Mouse (Mus musculus) MEL (cell line): ENCODE results near the gene Rnf111. TPM values are rescaled to one million over a fixed set of nuclear protein-coding genes. Genes with fewer than 3 reads are reported as not detected.

Experiments used
- DNase-seq: peaks from one replicate; pipeline ENCODE4 v3.0.0; 2011; ENCODE audit warnings: low read depth, low spot score
- H3K27ac ChIP-seq: 2 replicates; pipeline ENCODE4 v1.5.1; 2012; ENCODE audit warnings: low read depth, mild to moderate bottlenecking, control low read depth, low read length, moderate library complexity; ENCODE audit not compliant: control insufficient read depth
- H3K27me3 ChIP-seq, 2 experiments: fragments of 150-350 bp in 1 of 2; sonication (generic) in 1 of 2; 2 replicates each; pipeline ENCODE4 v1.6.1; 2012; ENCODE audit warnings: low read length in 2 of 2, mild to moderate bottlenecking in 2 of 2, improper control_type of control experiment in 1 of 2, moderate library complexity in 1 of 2; ENCODE audit not compliant: insufficient read depth in 2 of 2, control insufficient read depth in 1 of 2
- H3K36me3 ChIP-seq, 2 experiments: 2 replicates each; pipeline ENCODE4 v1.6.1; 2012 to 2014; ENCODE audit warnings: low read length in 2 of 2, improper control_type of control experiment in 1 of 2, inconsistent platforms in 1 of 2, mild to moderate bottlenecking in 1 of 2; ENCODE audit not compliant: insufficient read depth in 2 of 2, control insufficient read depth in 1 of 2
- H3K4me1 ChIP-seq, 2 experiments: fragments of 150-350 bp in 1 of 2; sonication (generic) in 1 of 2; 2 replicates each; pipeline ENCODE4 v1.6.1; 2012; ENCODE audit warnings: low read length in 2 of 2, improper control_type of control experiment in 1 of 2, mild to moderate bottlenecking in 1 of 2; ENCODE audit not compliant: insufficient read depth in 2 of 2, control insufficient read depth in 1 of 2
- H3K4me3 ChIP-seq, 2 experiments: fragments of 150-350 bp in 1 of 2; sonication (generic) in 1 of 2; 2 replicates each; pipeline ENCODE4 v1.5.1; 2012; ENCODE audit warnings: low read depth in 2 of 2, low read length in 2 of 2, mild to moderate bottlenecking in 2 of 2, moderate library complexity in 2 of 2, control low read depth in 1 of 2, improper control_type of control experiment in 1 of 2; ENCODE audit not compliant: control insufficient read depth in 1 of 2, insufficient read depth in 1 of 2
- H3K79me2 ChIP-seq: 2 replicates; pipeline ENCODE4 v1.6.1; 2012; ENCODE audit warnings: mild to moderate bottlenecking, low read length, moderate library complexity; ENCODE audit not compliant: control insufficient read depth, poor library complexity, insufficient read depth
- H3K9ac ChIP-seq: 2 replicates; pipeline ENCODE4 v1.6.1; 2012; ENCODE audit warnings: low read depth, mild to moderate bottlenecking, control low read depth, low read length, moderate library complexity; ENCODE audit not compliant: control insufficient read depth, poor library complexity, severe bottlenecking
- H3K9me3 ChIP-seq: fragments of 150-350 bp; sonication (generic); replicated peaks from 2 replicates; pipeline ENCODE4 v1.6.1; 2012; ENCODE audit warnings: mild to moderate bottlenecking, low read length, improper control_type of control experiment, moderate library complexity; ENCODE audit not compliant: insufficient read depth
- BHLHE40 ChIP-seq: IDR thresholded peaks from 2 replicates; pipeline ENCODE4 v1.6.1; 2012; ENCODE audit warnings: low read depth, mild to moderate bottlenecking, inconsistent platforms, low read length, improper control_type of control experiment, borderline replicate concordance
- CHD2 ChIP-seq: IDR thresholded peaks from 2 replicates; pipeline ENCODE4 v1.6.1; 2011; ENCODE audit warnings: low read length, improper control_type of control experiment
- CTCF ChIP-seq, 3 experiments: IDR thresholded peaks in 2 of 3; conservative IDR thresholded peaks in 1 of 3; 2 replicates each; pipeline ENCODE4 v1.5.1; 2011 to 2012; ENCODE audit warnings: low read length in 3 of 3, low read depth in 2 of 3, mild to moderate bottlenecking in 2 of 3, improper control_type of control experiment in 1 of 3, inconsistent platforms in 1 of 3, mixed read lengths in 1 of 3, moderate library complexity in 1 of 3; ENCODE audit not compliant: control insufficient read depth in 1 of 3, insufficient read depth in 1 of 3, poor library complexity in 1 of 3, severe bottlenecking in 1 of 3
- E2F4 ChIP-seq: IDR thresholded peaks from 2 replicates; pipeline ENCODE4 v1.6.1; 2011; ENCODE audit warnings: low read depth, low read length, improper control_type of control experiment, borderline replicate concordance
- ELF1 ChIP-seq: IDR thresholded peaks from 2 replicates; pipeline ENCODE4 v1.6.1; 2014; ENCODE audit warnings: low read depth, mild to moderate bottlenecking, inconsistent platforms, low read length, improper control_type of control experiment, moderate library complexity
- EP300 ChIP-seq, 2 experiments: IDR thresholded peaks; 2 replicates each; pipeline ENCODE4 v1.6.1; 2011; ENCODE audit warnings: improper control_type of control experiment in 2 of 2, low read length in 2 of 2, low read depth in 1 of 2, mild to moderate bottlenecking in 1 of 2
- GATA1 ChIP-seq: IDR thresholded peaks from 2 replicates; pipeline ENCODE4 v1.6.1; 2011; ENCODE audit warnings: low read depth, low read length, improper control_type of control experiment
- JUND ChIP-seq: IDR thresholded peaks from 2 replicates; pipeline ENCODE4 v1.6.1; 2011; ENCODE audit warnings: low read depth, mild to moderate bottlenecking, improper control_type of control experiment, low read length
- KAT2A ChIP-seq: conservative IDR thresholded peaks from 2 replicates; pipeline ENCODE4 v1.6.1; 2012; ENCODE audit warnings: low read depth, low read length, improper control_type of control experiment, inconsistent platforms
- MAX ChIP-seq: IDR thresholded peaks from 2 replicates; pipeline ENCODE4 v1.6.1; 2011; ENCODE audit warnings: low read length, improper control_type of control experiment
- MAZ ChIP-seq: IDR thresholded peaks from 2 replicates; pipeline ENCODE4 v1.6.1; 2012; ENCODE audit warnings: low read depth, mild to moderate bottlenecking, inconsistent platforms, low read length, improper control_type of control experiment
- MYB ChIP-seq: IDR thresholded peaks from 2 replicates; pipeline ENCODE4 v1.6.1; 2011; ENCODE audit warnings: mild to moderate bottlenecking, low read depth, low read length, improper control_type of control experiment
- MYC ChIP-seq: IDR thresholded peaks from 2 replicates; pipeline ENCODE4 v1.6.1; 2011; ENCODE audit warnings: low read depth, mild to moderate bottlenecking, low read length, improper control_type of control experiment, moderate library complexity
- POLR2AphosphoS2 ChIP-seq: IDR thresholded peaks from 2 replicates; pipeline ENCODE4 v1.6.1; 2011; ENCODE audit warnings: low read length, improper control_type of control experiment
- RAD21 ChIP-seq: IDR thresholded peaks from 2 replicates; pipeline ENCODE4 v1.6.1; 2011; ENCODE audit warnings: mild to moderate bottlenecking, low read depth, low read length, improper control_type of control experiment
- RCOR1 ChIP-seq: IDR thresholded peaks from 2 replicates; pipeline ENCODE4 v1.6.1; 2012; ENCODE audit warnings: low read depth, mild to moderate bottlenecking, inconsistent platforms, low read length, improper control_type of control experiment
- SMC3 ChIP-seq: IDR thresholded peaks from 2 replicates; pipeline ENCODE4 v1.6.1; 2011; ENCODE audit warnings: low read depth, low read length, improper control_type of control experiment
- TBP ChIP-seq: IDR thresholded peaks from 2 replicates; pipeline ENCODE4 v1.8.0; 2011; ENCODE audit warnings: low read depth, low read length, improper control_type of control experiment
- TCF12 ChIP-seq: IDR thresholded peaks from 2 replicates; pipeline ENCODE4 v1.6.1; 2014; ENCODE audit warnings: low read depth, mild to moderate bottlenecking, inconsistent platforms, low read length, improper control_type of control experiment, moderate library complexity
- USF1 ChIP-seq: IDR thresholded peaks from 2 replicates; pipeline ENCODE4 v1.6.1; 2014; ENCODE audit warnings: low read depth, mild to moderate bottlenecking, inconsistent platforms, low read length, improper control_type of control experiment, moderate library complexity
- USF2 ChIP-seq, 2 experiments: IDR thresholded peaks; 2 replicates each; pipeline ENCODE4 v1.6.1; 2011 to 2012; ENCODE audit warnings: improper control_type of control experiment in 2 of 2, low read length in 2 of 2, borderline replicate concordance in 1 of 2, inconsistent platforms in 1 of 2, low read depth in 1 of 2, mild to moderate bottlenecking in 1 of 2; ENCODE audit not compliant: insufficient read depth in 1 of 2
- ZC3H11A ChIP-seq: IDR thresholded peaks from 2 replicates; pipeline ENCODE4 v1.6.1; 2012; ENCODE audit warnings: low read depth, mild to moderate bottlenecking, inconsistent platforms, low read length, improper control_type of control experiment
- ZKSCAN1 ChIP-seq: IDR thresholded peaks from 2 replicates; pipeline ENCODE4 v1.6.1; 2012; ENCODE audit warnings: low read depth, mild to moderate bottlenecking, inconsistent platforms, low read length, improper control_type of control experiment, moderate library complexity
- polyA plus RNA-seq, 2 experiments: library from polyadenylated mRNA; stranded (reverse) in 1 of 2; unstranded in 1 of 2; fragments of >175 nt in 1 of 2; fragments of >200 nt in 1 of 2; gene quantifications; 2 replicates each; pipeline versions ENCODE4 v1.2.1 to v1.2.4; 2012; ENCODE audit warnings: low replicate concordance in 2 of 2, low read depth in 1 of 2; ENCODE audit not compliant: insufficient read length in 2 of 2, insufficient read depth in 1 of 2, missing spikeins in 1 of 2
- total RNA-seq: library from RNA; depleted of rRNA; stranded (reverse); fragments of 300-350 nt; gene quantifications from 2 replicates; pipeline ENCODE4 v1.2.3, GENCODE M21; 2012

The Rnf111 gene
- total and polyA plus RNA-seq, 3 experiments = 25.2 to 88.2 (median 46.0) TPM

GRCm38 (mm10) chr9:70416412-70416811, 87.1 kb downstream of the Rnf111 start:
- Histone ChIP-seq H3K27me3 (no peaks in the 10 kb centered on the region), H3K4me3 (no peak overlapping the region), H3K4me1 (peaks cover 0 to 3% of the 10 kb centered on the region in 2 experiments; a peak in 1 of 4 replicates), H3K9ac (no peak overlapping the region), H3K27ac (no peak overlapping the region), H3K79me2 (peaks cover 17% of the 10 kb centered on the region), H3K36me3 (peaks cover 8 to 23% of the 10 kb centered on the region in 2 experiments), H3K9me3 (no peaks in the 10 kb centered on the region)
- DNase-seq = peak; percentile 75
- no peak for TF ChIP-seq USF1
- no peak for TF ChIP-seq EP300 (IDR thresholded peaks at IDR 0.05; ENCODE audit: low read depth in 1 of 2, low read length in 2 of 2)
- TF ChIP-seq SMC3 = peak; percentile 84
- peak; percentile 75 to 81 (median 77) for TF ChIP-seq CTCF (IDR thresholded peaks at IDR 0.05 in 2 of 3, conservative IDR thresholded peaks at IDR 0.05 in 1 of 3; ENCODE audit: control insufficient read depth in 1 of 3, insufficient read depth in 1 of 3, low read depth in 2 of 3, low read length in 3 of 3, poor library complexity in 1 of 3, severe bottlenecking in 1 of 3)
- TF ChIP-seq E2F4 = no peak
- TF ChIP-seq ZKSCAN1 = no peak
- peak; percentile 33; the same call in 1 of the 2 replicates for TF ChIP-seq BHLHE40
- TF ChIP-seq TCF12 = no peak
- TF ChIP-seq POLR2AphosphoS2 = no peak
- no peak for TF ChIP-seq MAZ
- peak; percentile 43; the same call in 1 of the 2 replicates for TF ChIP-seq TBP
- no peak for TF ChIP-seq MAX
- TF ChIP-seq USF2 (IDR thresholded peaks at IDR 0.05; ENCODE audit: borderline replicate concordance in 1 of 2, insufficient read depth in 1 of 2, low read depth in 1 of 2, low read length in 2 of 2) = no peak
- TF ChIP-seq ZC3H11A = peak; percentile 57
- no peak for TF ChIP-seq MYC
- TF ChIP-seq CHD2 = no peak
- peak; percentile 66 for TF ChIP-seq RAD21
- no peak for TF ChIP-seq MYB
- no peak for TF ChIP-seq JUND
- 0 out of 2 replicates have a peak, but pooled peaks have one; percentile 27 for TF ChIP-seq GATA1
- TF ChIP-seq KAT2A = no peak
- no peak for TF ChIP-seq ELF1
- no peak for TF ChIP-seq RCOR1
